In genomic region chr2:145787486-145787885, GRCm38 (mm10) we compare ENCODE assay signal across 12 mouse cellular contexts.
DNase-seq lines count a peak whose midpoint lies in the region; ATAC-seq lines count a peak whose summit lies in the region.
"Had no signal": no experiment of that assay in that cellular context is flagged by ENCODE, and none has a peak within 500 bp of the region (broad histone marks: within the 10 kb centered on the region; RNA-seq: fewer than 3 reads in every experiment).

No protein-coding gene starts in this region.

- intact Hi-C loops in heart, postnatal 14 days (cut with DNase I) = loop anchor here (5.0 kb wide), 1 partner anchor 35 kb away; no protein-coding TSS in a partner anchor

- 0 out of 2 replicates have a peak overlapping the region, but pooled peaks have one; percentile 53 for H3K4me3 ChIP-seq in heart, embryonic 11.5 days (ENCODE audit: low read depth, low read length)
- peak overlapping the region; percentile 9; the same call in 1 of the 2 replicates for H3K4me3 ChIP-seq in embryonic facial prominence, embryonic 10.5 days
- no peak overlapping the region for H3K4me3 ChIP-seq in liver, embryonic 15.5 days (replicated peaks)
- H3K4me3 ChIP-seq in midbrain, embryonic 15.5 days = no peak overlapping the region

- H3K4me1 ChIP-seq in heart, embryonic 11.5 days (ENCODE audit: control insufficient read depth, insufficient read depth, low read length) = peaks cover 25% of the 10 kb centered on the region
- peaks cover 41% of the 10 kb centered on the region for H3K4me1 ChIP-seq in embryonic facial prominence, embryonic 10.5 days
- peaks cover 4% of the 10 kb centered on the region; the same call in 1 of the 2 replicates for H3K4me1 ChIP-seq in liver, embryonic 15.5 days (replicated peaks)
- peaks cover 21% of the 10 kb centered on the region for H3K4me1 ChIP-seq in midbrain, embryonic 15.5 days

- no peak for DNase-seq in heart, postnatal 14 days
- no peak for DNase-seq in embryonic facial prominence, embryonic 10.5 days (ENCODE audit: low spot score)
- DNase-seq in kidney, adult 8-10 months = peak; percentile 78 to 89
- DNase-seq in spleen, postnatal 10 days (ENCODE audit: low spot score in 2 of 2) = no peak
- DNase-seq in c-Kit-positive CD71-positive TER-119-positive erythroid progenitor cells, embryonic 14.5 days (ENCODE audit: low spot score) = no peak
- DNase-seq: cerebellum, adult 2 months; forebrain, postnatal 0 days had no signal

- no peaks in the 10 kb centered on the region for H3K36me3 ChIP-seq in heart, embryonic 11.5 days (ENCODE audit: control insufficient read depth, insufficient read depth, low read length)
- no peaks in the 10 kb centered on the region for H3K36me3 ChIP-seq in embryonic facial prominence, embryonic 10.5 days (replicated peaks)
- H3K36me3 ChIP-seq in liver, embryonic 15.5 days (replicated peaks) = no peaks in the 10 kb centered on the region
- no peaks in the 10 kb centered on the region for H3K36me3 ChIP-seq in midbrain, embryonic 15.5 days (replicated peaks)

- no peak overlapping the region for H3K9ac ChIP-seq in heart, embryonic 11.5 days (ENCODE audit: low read depth, low read length)
- no peak overlapping the region for H3K9ac ChIP-seq in liver, embryonic 15.5 days
- no peak overlapping the region for H3K9ac ChIP-seq in midbrain, embryonic 15.5 days
- H3K9ac ChIP-seq: forebrain, postnatal 0 days had no signal

- no peaks in the 10 kb centered on the region for H3K27me3 ChIP-seq in heart, embryonic 11.5 days (ENCODE audit: control insufficient read depth, insufficient read depth, low read length)
- no peaks in the 10 kb centered on the region for H3K27me3 ChIP-seq in embryonic facial prominence, embryonic 10.5 days (replicated peaks; ENCODE audit: low read depth, poor library complexity, severe bottlenecking)
- H3K27me3 ChIP-seq in liver, embryonic 15.5 days = no peaks in the 10 kb centered on the region; the same call in 1 of the 2 replicates
- no peaks in the 10 kb centered on the region for H3K27me3 ChIP-seq in midbrain, embryonic 15.5 days (replicated peaks)
- H3K27me3 ChIP-seq: CH12.LX had no signal

- H3K27ac ChIP-seq in heart, embryonic 11.5 days (ENCODE audit: low read depth, low read length) = no peak overlapping the region
- H3K27ac ChIP-seq in embryonic facial prominence, embryonic 10.5 days (replicated peaks) = no peak overlapping the region
- no peak overlapping the region for H3K27ac ChIP-seq in liver, embryonic 15.5 days (replicated peaks)
- no peak overlapping the region for H3K27ac ChIP-seq in midbrain, embryonic 15.5 days

- peak overlapping the region; percentile 72 for H3K4me2 ChIP-seq in heart, embryonic 11.5 days
- H3K4me2 ChIP-seq in liver, embryonic 15.5 days = peak overlapping the region; percentile 31
- H3K4me2 ChIP-seq in midbrain, embryonic 15.5 days = no peak overlapping the region

- no peak for ATAC-seq in heart, embryonic 11.5 days (replicated peaks; ENCODE audit: insufficient number of reproducible peaks, low FRiP score, low TSS enrichment)
- ATAC-seq in liver, embryonic 15.5 days (ENCODE audit: insufficient read depth) = no peak
- no peak for ATAC-seq in midbrain, embryonic 15.5 days (replicated peaks)
- ATAC-seq: forebrain, postnatal 0 days; inflammation-experienced regulatory T-cells, adult 6 months had no signal

- no peaks in the 10 kb centered on the region for H3K9me3 ChIP-seq in heart, embryonic 11.5 days (replicated peaks; ENCODE audit: control insufficient read depth, low read length)
- no peaks in the 10 kb centered on the region for H3K9me3 ChIP-seq in embryonic facial prominence, embryonic 10.5 days
- no peaks in the 10 kb centered on the region for H3K9me3 ChIP-seq in liver, embryonic 15.5 days (replicated peaks)
- no peaks in the 10 kb centered on the region for H3K9me3 ChIP-seq in midbrain, embryonic 15.5 days

- whole genome bisulfite sequencing in heart, embryonic 11.5 days (ENCODE audit: insufficient replicate concordance) = 65% methylated on average over 7 of the region's 7 CpGs
- 32% methylated on average over 7 of the region's 7 CpGs for WGBS in embryonic facial prominence, embryonic 10.5 days
- WGBS in liver, embryonic 15.5 days (ENCODE audit: insufficient replicate concordance) = 47% methylated on average over 7 of the region's 7 CpGs
- 77% methylated on average over 7 of the region's 7 CpGs for WGBS in midbrain, embryonic 15.5 days

Comparison
In these comparisons a context has a peak if more than half of its experiments do, and no peak if none do; other contexts are left out.
1. H3K4me3 ChIP-seq: peak in heart, embryonic 11.5 days (single experiment) and embryonic facial prominence, embryonic 10.5 days (single experiment); none in liver, embryonic 15.5 days (single experiment) and midbrain, embryonic 15.5 days (single experiment).
2. DNase-seq: peak in kidney, adult 8-10 months (2 of 2); none in heart, postnatal 14 days (0 of 2), embryonic facial prominence, embryonic 10.5 days (single experiment), spleen, postnatal 10 days (0 of 2) and c-Kit-positive CD71-positive TER-119-positive erythroid progenitor cells, embryonic 14.5 days (single experiment).